Mouse (Mus musculus) cerebellum, adult 2 months (tissue): ENCODE data around the gene Slc25a26.

Experiments used
- CTCF ChIP-seq: fragments of 200-500 bp; IDR thresholded peaks from 2 replicates; pipeline ENCODE4 v1.5.1; 2011; ENCODE audit warnings: low read depth, mild to moderate bottlenecking, control low read depth, low read length, moderate library complexity, borderline replicate concordance; ENCODE audit not compliant: insufficient read depth
- POLR2A ChIP-seq: fragments of 200-500 bp; IDR thresholded peaks from 2 replicates; pipeline ENCODE4 v1.6.1; 2011; ENCODE audit warnings: low read length, control low read depth, borderline replicate concordance; ENCODE audit not compliant: insufficient read depth

DNA sequence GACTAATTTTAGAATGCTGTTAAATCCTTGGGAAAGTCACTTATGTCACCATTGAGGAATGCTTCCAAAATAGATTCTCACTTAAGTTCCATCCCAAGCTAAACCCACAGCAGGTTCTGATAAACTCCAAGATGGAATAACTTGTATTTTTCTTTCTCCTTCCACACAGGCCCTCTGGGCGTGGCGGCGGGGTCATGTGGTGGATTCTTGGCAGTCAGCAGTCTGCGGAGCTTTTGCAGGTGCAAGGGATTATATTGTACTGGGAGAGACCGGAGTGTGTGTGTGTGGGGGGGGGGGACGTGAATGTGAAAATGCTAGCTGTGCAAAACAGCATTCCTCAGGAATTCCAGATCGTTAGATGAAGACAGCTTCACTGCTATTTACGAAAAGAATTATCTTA, 92.1 kb downstream of the Slc25a26 start:
- TF ChIP-seq CTCF (no peak), POLR2A (no peak)
